Mouse (Mus musculus): ENCODE data around the gene Lactbl1. TPM values are rescaled to one million over a fixed set of nuclear protein-coding genes. Genes with fewer than 3 reads are reported as not detected.

Gene Lactbl1
- polyA plus RNA-seq, 1 experiment = 0.47 TPM

DNA sequence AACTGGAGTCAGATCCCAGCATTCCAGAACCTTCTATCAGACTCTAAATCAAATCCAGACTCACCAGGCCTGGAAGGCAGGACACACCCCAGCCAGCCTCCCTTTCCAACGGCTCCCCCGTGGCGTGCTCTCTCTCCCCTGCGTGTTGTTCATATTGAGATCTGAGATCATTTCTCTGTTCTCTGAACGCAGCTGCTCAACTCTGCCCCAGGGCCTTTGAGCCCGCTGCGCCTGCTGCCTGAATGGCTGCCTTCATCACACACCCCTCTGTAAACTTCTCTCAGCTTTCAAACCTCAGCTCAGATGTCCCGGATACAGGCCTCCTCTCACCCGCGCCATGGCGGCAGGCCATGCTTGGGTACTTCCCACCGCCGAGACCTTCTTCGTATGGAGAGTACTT is 58.2 kb downstream of the Lactbl1 start:
- Histone ChIP-seq H3K27me3 (ENCODE audit: control insufficient read depth, insufficient read depth, low read length) (no peaks in the 10 kb centered on the region), H3K4me3 (ENCODE audit: control insufficient read depth, low read depth, low read length) (no peak overlapping the region), H3K36me3 (ENCODE audit: control insufficient read depth, insufficient read depth, low read length) (no peaks in the 10 kb centered on the region), H3K27ac (ENCODE audit: control insufficient read depth, insufficient read depth, low read depth, low read length) (no peak overlapping the region), H3K4me1 (ENCODE audit: control insufficient read depth, insufficient read depth, low read length) (peaks cover 9% of the 10 kb centered on the region)
- TF ChIP-seq CTCF (IDR thresholded peaks at IDR 0.05; ENCODE audit: control insufficient read depth, insufficient read depth, insufficient replicate concordance, low read depth, low read length) (no peak), POLR2A (IDR thresholded peaks at IDR 0.05; ENCODE audit: control insufficient read depth, low read depth, low read length) (no peak)

- H3K27ac ChIP-seq (ENCODE audit: control insufficient read depth, insufficient read depth, low read depth, low read length) = no peak overlapping the region
- no peak overlapping the region for H3K4me3 ChIP-seq (ENCODE audit: control insufficient read depth, low read depth, low read length)
- no peaks in the 10 kb centered on the region for H3K36me3 ChIP-seq (ENCODE audit: control insufficient read depth, insufficient read depth, low read length)
- H3K27me3 ChIP-seq (ENCODE audit: control insufficient read depth, insufficient read depth, low read length) = no peaks in the 10 kb centered on the region
- TF ChIP-seq CTCF (IDR thresholded peaks at IDR 0.05; ENCODE audit: control insufficient read depth, insufficient read depth, insufficient replicate concordance, low read depth, low read length) (peak; percentile 14; the same call in 1 of the 2 replicates), POLR2A (IDR thresholded peaks at IDR 0.05; ENCODE audit: control insufficient read depth, low read depth, low read length) (no peak)
- peaks cover 9% of the 10 kb centered on the region for H3K4me1 ChIP-seq (ENCODE audit: control insufficient read depth, insufficient read depth, low read length)
These were observed 62.1 kb downstream of the Lactbl1 start for GRCm38 (mm10) chr4:136684485-136684884.

- Histone ChIP-seq H3K36me3 (ENCODE audit: control insufficient read depth, insufficient read depth, low read length) (no peaks in the 10 kb centered on the region), H3K27me3 (ENCODE audit: control insufficient read depth, insufficient read depth, low read length) (no peaks in the 10 kb centered on the region), H3K4me3 (ENCODE audit: control insufficient read depth, low read depth, low read length) (no peak overlapping the region), H3K4me1 (ENCODE audit: control insufficient read depth, insufficient read depth, low read length) (peaks cover 2% of the 10 kb centered on the region; the same call in 1 of the 2 replicates), H3K27ac (ENCODE audit: control insufficient read depth, insufficient read depth, low read depth, low read length) (no peak overlapping the region)
- TF ChIP-seq POLR2A (IDR thresholded peaks at IDR 0.05; ENCODE audit: control insufficient read depth, low read depth, low read length) = no peak
- no peak for TF ChIP-seq CTCF (IDR thresholded peaks at IDR 0.05; ENCODE audit: control insufficient read depth, insufficient read depth, insufficient replicate concordance, low read depth, low read length)
These were observed 63.0 kb downstream of the Lactbl1 start for GRCm38 (mm10) chr4:136685431-136685869.

- Histone ChIP-seq H3K4me1 (ENCODE audit: control insufficient read depth, insufficient read depth, low read length) (no peaks in the 10 kb centered on the region), H3K27me3 (ENCODE audit: control insufficient read depth, insufficient read depth, low read length) (no peaks in the 10 kb centered on the region), H3K27ac (ENCODE audit: control insufficient read depth, insufficient read depth, low read depth, low read length) (no peak overlapping the region), H3K4me3 (ENCODE audit: control insufficient read depth, low read depth, low read length) (no peak overlapping the region), H3K36me3 (ENCODE audit: control insufficient read depth, insufficient read depth, low read length) (no peaks in the 10 kb centered on the region)
- TF ChIP-seq CTCF (IDR thresholded peaks at IDR 0.05; ENCODE audit: control insufficient read depth, insufficient read depth, insufficient replicate concordance, low read depth, low read length) (no peak), POLR2A (IDR thresholded peaks at IDR 0.05; ENCODE audit: control insufficient read depth, low read depth, low read length) (no peak)
These were observed 65.7 kb downstream of the Lactbl1 start for GRCm38 (mm10) chr4:136688113-136688512.

Other genes starting within 250 kb of the Lactbl1 start
- 0.15 and 0.30 TPM in 2 replicates for gene Htr1d, start 199.1 kb upstream of the Lactbl1 start, polyA plus RNA-seq (2012; rRNA removed)
- not detected in 2 replicates for gene 6030445D17Rik, start 160.4 kb upstream of the Lactbl1 start, polyA plus RNA-seq (2012; rRNA removed)
- gene Luzp1, start 152.9 kb upstream of the Lactbl1 start, polyA plus RNA-seq (2012; rRNA removed) = 60.4 and 61.1 TPM in 2 replicates
- gene Kdm1a, start 19.9 kb upstream of the Lactbl1 start, polyA plus RNA-seq (2012; rRNA removed) = 43.3 and 46.7 TPM in 2 replicates
- gene Tex46, start 12.2 kb upstream of the Lactbl1 start, polyA plus RNA-seq (2012; rRNA removed) = 55.4 and 68.3 TPM in 2 replicates
- gene Ephb2, start 213.4 kb downstream of the Lactbl1 start, polyA plus RNA-seq (2012; rRNA removed) = 0.49 and 1.7 TPM in 2 replicates

All from testis, adult 2 months (tissue).